Mouse (Mus musculus) CH12.LX (cell line): ENCODE measurements around the gene Tet3. TPM values are rescaled to one million over a fixed set of nuclear protein-coding genes. Genes with fewer than 3 reads are reported as not detected.

Experiments
- DNase-seq: peaks from one replicate; pipeline ENCODE4 v3.0.0-alpha.2; 2013; ENCODE audit errors: extremely low read depth
- H3K27ac ChIP-seq: 2 replicates; pipeline ENCODE4 v1.5.1; 2012; ENCODE audit warnings: low read depth, mild to moderate bottlenecking, control low read depth, moderate library complexity; ENCODE audit not compliant: insufficient read depth
- H3K27me3 ChIP-seq: replicated peaks from 2 replicates; pipeline ENCODE3; 2012; ENCODE audit warnings: inconsistent platforms
- H3K36me3 ChIP-seq, 2 experiments: replicated peaks in 1 of 2; 2 replicates each; pipeline versions ENCODE3 to v1.6.1; 2012; ENCODE audit warnings: inconsistent platforms in 1 of 2, low read length in 1 of 2, mild to moderate bottlenecking in 1 of 2, mixed read lengths in 1 of 2, moderate library complexity in 1 of 2; ENCODE audit not compliant: control insufficient read depth in 1 of 2, insufficient read depth in 1 of 2
- H3K4me1 ChIP-seq, 2 experiments: 2 replicates each; pipeline ENCODE4 v1.6.1; 2012; ENCODE audit warnings: inconsistent platforms in 1 of 2, moderate library complexity in 1 of 2; ENCODE audit not compliant: insufficient read depth in 2 of 2, control insufficient read depth in 1 of 2
- H3K4me2 ChIP-seq: 2 replicates; pipeline ENCODE4 v1.6.1; 2012; ENCODE audit warnings: low read depth, mild to moderate bottlenecking, control low read depth; ENCODE audit not compliant: poor library complexity, insufficient read depth, severe bottlenecking
- H3K4me3 ChIP-seq, 3 experiments: fragments of 150-350 bp in 1 of 3; sonication (generic) in 1 of 3; replicated peaks in 1 of 3; 2 replicates each; pipeline versions ENCODE3 to v1.5.1; 2011 to 2012; ENCODE audit warnings: low read depth in 2 of 3, low read length in 2 of 3, mild to moderate bottlenecking in 2 of 3, moderate library complexity in 2 of 3, control low read depth in 1 of 3, improper control_type of control experiment in 1 of 3, inconsistent platforms in 1 of 3, mixed read lengths in 1 of 3; ENCODE audit not compliant: poor library complexity in 1 of 3
- H3K79me2 ChIP-seq: replicated peaks from 2 replicates; pipeline ENCODE4 v1.6.1; 2012; ENCODE audit warnings: mild to moderate bottlenecking, moderate library complexity; ENCODE audit not compliant: control insufficient read depth, poor library complexity, insufficient read depth, severe bottlenecking; ENCODE audit errors: extremely low read depth
- H3K9ac ChIP-seq: 2 replicates; pipeline ENCODE4 v1.6.1; 2012; ENCODE audit warnings: low read depth, mild to moderate bottlenecking, control low read depth, moderate library complexity; ENCODE audit not compliant: insufficient read depth
- H3K9me3 ChIP-seq: replicated peaks from 2 replicates; pipeline ENCODE3; 2012; ENCODE audit warnings: low read length, inconsistent platforms, mixed read lengths
- BHLHE40 ChIP-seq: IDR thresholded peaks from 2 replicates; pipeline ENCODE4 v1.6.1; 2011; ENCODE audit warnings: mild to moderate bottlenecking, low read depth, low read length, improper control_type of control experiment
- CHD1 ChIP-seq: IDR thresholded peaks from 2 replicates; pipeline ENCODE4 v1.6.1; 2012; ENCODE audit warnings: low read depth, low read length, improper control_type of control experiment, inconsistent platforms
- CHD2 ChIP-seq: IDR thresholded peaks from 2 replicates; pipeline ENCODE4 v1.6.1; 2011; ENCODE audit warnings: low read length, improper control_type of control experiment
- CTCF ChIP-seq, 2 experiments: IDR thresholded peaks in 1 of 2; conservative IDR thresholded peaks in 1 of 2; 2 replicates each; pipeline ENCODE4 v1.5.1; 2011 to 2012; ENCODE audit warnings: low read depth in 2 of 2, low read length in 2 of 2, improper control_type of control experiment in 1 of 2, inconsistent platforms in 1 of 2, mild to moderate bottlenecking in 1 of 2, moderate library complexity in 1 of 2
- E2F4 ChIP-seq: IDR thresholded peaks from 2 replicates; pipeline ENCODE4 v1.6.1; 2011; ENCODE audit warnings: low read depth, low read length, improper control_type of control experiment; ENCODE audit not compliant: insufficient replicate concordance
- ELF1 ChIP-seq: IDR thresholded peaks from 2 replicates; pipeline ENCODE4 v1.6.1; 2014; ENCODE audit warnings: low read depth, mild to moderate bottlenecking, inconsistent platforms, low read length, improper control_type of control experiment
- EP300 ChIP-seq: IDR thresholded peaks from 2 replicates; pipeline ENCODE4 v1.6.1; 2011; ENCODE audit warnings: low read length, improper control_type of control experiment
- ETS1 ChIP-seq: conservative IDR thresholded peaks from 2 replicates; pipeline ENCODE4 v1.6.1; 2012; ENCODE audit warnings: low read depth, mild to moderate bottlenecking, inconsistent platforms, low read length, improper control_type of control experiment, moderate library complexity
- GABPA ChIP-seq: IDR thresholded peaks from 2 replicates; pipeline ENCODE4 v1.6.1; 2012; ENCODE audit warnings: low read depth, low read length, improper control_type of control experiment, inconsistent platforms; ENCODE audit not compliant: insufficient replicate concordance
- HCFC1 ChIP-seq: IDR thresholded peaks from 2 replicates; pipeline ENCODE4 v1.6.1; 2012; ENCODE audit warnings: low read depth, mild to moderate bottlenecking, inconsistent platforms, low read length, improper control_type of control experiment
- IRF4 ChIP-seq: IDR thresholded peaks from 2 replicates; pipeline ENCODE4 v1.6.1; 2014; ENCODE audit warnings: low read depth, mild to moderate bottlenecking, inconsistent platforms, low read length, improper control_type of control experiment
- JUN ChIP-seq: IDR thresholded peaks from 2 replicates; pipeline ENCODE4 v1.6.1; 2011; ENCODE audit warnings: low read depth, mild to moderate bottlenecking, low read length, improper control_type of control experiment, moderate library complexity; ENCODE audit not compliant: insufficient read depth
- JUND ChIP-seq: conservative IDR thresholded peaks from 2 replicates; pipeline ENCODE4 v1.6.1; 2011; ENCODE audit warnings: low read depth, low read length, improper control_type of control experiment
- KAT2A ChIP-seq: IDR thresholded peaks from 2 replicates; pipeline ENCODE4 v1.6.1; 2012; ENCODE audit warnings: low read length, improper control_type of control experiment, inconsistent platforms; ENCODE audit not compliant: insufficient replicate concordance
- MAFK ChIP-seq: IDR thresholded peaks from 2 replicates; pipeline ENCODE4 v1.6.1; 2011; ENCODE audit warnings: low read length, improper control_type of control experiment; ENCODE audit not compliant: insufficient replicate concordance
- MAX ChIP-seq: IDR thresholded peaks from 2 replicates; pipeline ENCODE4 v1.6.1; 2011; ENCODE audit warnings: low read length, improper control_type of control experiment
- MAZ ChIP-seq: IDR thresholded peaks from 2 replicates; pipeline ENCODE4 v1.6.1; 2012; ENCODE audit warnings: low read depth, mild to moderate bottlenecking, inconsistent platforms, low read length, improper control_type of control experiment, moderate library complexity
- MEF2A ChIP-seq: IDR thresholded peaks from 2 replicates; pipeline ENCODE4 v1.6.1; 2014; ENCODE audit warnings: low read depth, mild to moderate bottlenecking, inconsistent platforms, low read length, improper control_type of control experiment, borderline replicate concordance
- MXI1 ChIP-seq: IDR thresholded peaks from 2 replicates; pipeline ENCODE4 v1.6.1; 2011; ENCODE audit warnings: mild to moderate bottlenecking, low read depth, low read length, improper control_type of control experiment
- MYC ChIP-seq: IDR thresholded peaks from 2 replicates; pipeline ENCODE4 v1.6.1; 2011; ENCODE audit warnings: low read depth, mild to moderate bottlenecking, improper control_type of control experiment, low read length
- NELFE ChIP-seq: IDR thresholded peaks from 2 replicates; pipeline ENCODE4 v1.6.1; 2011; ENCODE audit warnings: low read depth, low read length, improper control_type of control experiment
- NRF1 ChIP-seq: IDR thresholded peaks from 2 replicates; pipeline ENCODE4 v1.6.1; 2014; ENCODE audit warnings: low read depth, mild to moderate bottlenecking, inconsistent platforms, low read length, improper control_type of control experiment, moderate library complexity
- PAX5 ChIP-seq: IDR thresholded peaks from 2 replicates; pipeline ENCODE4 v1.6.1; 2012; ENCODE audit warnings: low read length, inconsistent platforms, mixed read lengths
- POLR2A ChIP-seq: IDR thresholded peaks from 2 replicates; pipeline ENCODE4 v1.6.1; 2011; ENCODE audit warnings: low read depth, mild to moderate bottlenecking, improper control_type of control experiment, low read length
- POLR2AphosphoS2 ChIP-seq: IDR thresholded peaks from 2 replicates; pipeline ENCODE4 v1.6.1; 2011; ENCODE audit warnings: low read depth, low read length, improper control_type of control experiment
- RAD21 ChIP-seq: IDR thresholded peaks from 2 replicates; pipeline ENCODE4 v1.6.1; 2011; ENCODE audit warnings: low read depth, mild to moderate bottlenecking, low read length, improper control_type of control experiment, moderate library complexity
- RCOR1 ChIP-seq: conservative IDR thresholded peaks from 2 replicates; pipeline ENCODE4 v1.6.1; 2012; ENCODE audit warnings: low read depth, mild to moderate bottlenecking, inconsistent platforms, low read length, improper control_type of control experiment
- SIN3A ChIP-seq: IDR thresholded peaks from 2 replicates; pipeline ENCODE4 v1.6.1; 2012; ENCODE audit warnings: low read length, improper control_type of control experiment, inconsistent platforms
- SMC3 ChIP-seq: IDR thresholded peaks from 2 replicates; pipeline ENCODE4 v1.6.1; 2011; ENCODE audit warnings: low read depth, low read length, improper control_type of control experiment
- TBP ChIP-seq: conservative IDR thresholded peaks from 2 replicates; pipeline ENCODE4 v1.6.1; 2011; ENCODE audit warnings: low read depth, low read length, improper control_type of control experiment
- TCF12 ChIP-seq: IDR thresholded peaks from 2 replicates; pipeline ENCODE4 v1.6.1; 2014; ENCODE audit warnings: low read depth, mild to moderate bottlenecking, inconsistent platforms, low read length, improper control_type of control experiment
- UBTF ChIP-seq: IDR thresholded peaks from 2 replicates; pipeline ENCODE4 v1.6.1; 2012; ENCODE audit warnings: low read depth, mild to moderate bottlenecking, inconsistent platforms, low read length, improper control_type of control experiment, moderate library complexity
- USF1 ChIP-seq: IDR thresholded peaks from 2 replicates; pipeline ENCODE4 v1.6.1; 2014; ENCODE audit warnings: low read depth, mild to moderate bottlenecking, inconsistent platforms, low read length, improper control_type of control experiment
- USF2 ChIP-seq: conservative IDR thresholded peaks from 2 replicates; pipeline ENCODE4 v1.6.1; 2011; ENCODE audit warnings: low read depth, low read length, improper control_type of control experiment
- ZC3H11A ChIP-seq: IDR thresholded peaks from 2 replicates; pipeline ENCODE4 v1.6.1; 2012; ENCODE audit warnings: low read depth, mild to moderate bottlenecking, inconsistent platforms, low read length, improper control_type of control experiment
- ZKSCAN1 ChIP-seq: IDR thresholded peaks from 2 replicates; pipeline ENCODE4 v1.6.1; 2012; ENCODE audit warnings: low read depth, inconsistent platforms, low read length, improper control_type of control experiment, borderline replicate concordance
- ZMIZ1 ChIP-seq: IDR thresholded peaks from 2 replicates; pipeline ENCODE4 v1.6.1; 2012; ENCODE audit warnings: low read depth, mild to moderate bottlenecking, inconsistent platforms, low read length, improper control_type of control experiment
- ZNF384 ChIP-seq: IDR thresholded peaks from 2 replicates; pipeline ENCODE4 v1.6.1; 2012; ENCODE audit warnings: low read depth, low read length, improper control_type of control experiment, inconsistent platforms
- dilution Hi-C: fragments of 300-500 bp; cut with MboI; formaldehyde crosslinking; loops from 2 replicates; pipeline ENCODE4 v1.14.3; 2020; ENCODE audit warnings: low sequenced_read_pairs; ENCODE audit not compliant: extremely low pct_unique_long_range_greater_than_20kb, extremely low pct_ligation_motif_present
- in situ Hi-C: fragments of 300-500 bp; cut with MboI; formaldehyde crosslinking; loops from 3 replicates; pipeline ENCODE4 v1.14.3; 2019; ENCODE audit warnings: low sequenced_read_pairs, low pct_ligation_motif_present, low pct_unique_long_range_greater_than_20kb, mixed read lengths
- polyA plus RNA-seq: library from polyadenylated mRNA; unstranded; fragments of >175 nt; gene quantifications from 2 replicates; pipeline ENCODE4 v1.2.1, GENCODE M21; 2012; ENCODE audit warnings: low read depth; ENCODE audit not compliant: insufficient read length
- total RNA-seq, 2 experiments: library from RNA; depleted of rRNA; stranded (reverse); fragments of 300-350 nt in 1 of 2; fragments of >200 nt in 1 of 2; gene quantifications; 2 replicates each; pipeline ENCODE4 v1.2.3; 2012 to 2014

Gene Tet3
- total and polyA plus RNA-seq, 3 experiments: 3.2 to 10.0 (median 8.2) TPM

- H3K27ac ChIP-seq: no peak overlapping the region
- H3K4me1 ChIP-seq: peaks cover 7 to 17% of the 10 kb centered on the region in 2 experiments
- peak overlapping the region; percentile 76 to 80 (median 78) for H3K4me3 ChIP-seq
- DNase-seq: peak; percentile 73
- TF ChIP-seq MAFK (no peak), ZC3H11A (no peak), SMC3 (peak; percentile 65), SIN3A (peak; percentile 81), MYC (no peak; the same call in 1 of the 2 replicates), POLR2AphosphoS2 (peak; percentile 26; the same call in 1 of the 2 replicates), RAD21 (peak; percentile 15), JUN (no peak), CHD2 (0 out of 2 replicates have a peak, but pooled peaks have one; percentile 7), NELFE (peak; percentile 92), HCFC1 (peak; percentile 81), USF2 (no peak), EP300 (0 out of 2 replicates have a peak, but pooled peaks have one; percentile 6), JUND (no peak), TCF12 (peak; percentile 97), MXI1 (peak; percentile 92), E2F4 (no peak), ZKSCAN1 (no peak), KAT2A (peak; percentile 59; the same call in 1 of the 2 replicates), CHD1 (no peak), MAZ (no peak), BHLHE40 (peak; percentile 42; the same call in 1 of the 2 replicates), UBTF (peak; percentile 49; the same call in 1 of the 2 replicates), GABPA (peak; percentile 77), ETS1 (no peak), USF1 (no peak), ZNF384 (no peak), MEF2A (peak; percentile 75), IRF4 (peak; percentile 61; the same call in 1 of the 2 replicates), TBP (no peak), ZMIZ1 (peak; percentile 78), NRF1 (peak; percentile 63; the same call in 1 of the 2 replicates), MAX (peak; percentile 38; the same call in 1 of the 2 replicates), CTCF (conservative IDR thresholded peaks at IDR 0.05 in 1 of 2, IDR thresholded peaks at IDR 0.05 in 1 of 2; ENCODE audit: low read depth in 2 of 2, low read length in 2 of 2) (peak in 1 of 2 experiments; percentile 82; a peak in 2 of 4 replicates), RCOR1 (no peak), ELF1 (peak; percentile 92), POLR2A (peak; percentile 87), PAX5 (no peak)
- TF ChIP-seq, all 38 proteins: peak for 22
- Histone ChIP-seq H3K27me3 (no peaks in the 10 kb centered on the region), H3K79me2 (no peaks in the 10 kb centered on the region), H3K9ac (peak overlapping the region; percentile 90), H3K9me3 (no peaks in the 10 kb centered on the region), H3K4me2 (peak overlapping the region; percentile 73), H3K36me3 (peaks cover 32 to 54% of the 10 kb centered on the region in 2 experiments)
- in situ Hi-C loops (no loop called here), dilution Hi-C loops (no loop called here)
Observed at GRCm38 (mm10) chr6:83349274-83349958, 109.5 kb downstream of the Tet3 start.
